Mouse (Mus musculus) C2C12 (cell line): ENCODE measurements around the gene Aox1.

ENCODE experiments used
- CTCF ChIP-seq: IDR thresholded peaks from one replicate; pipeline ENCODE4 v1.5.1; 2011; ENCODE audit not compliant: control insufficient read depth, insufficient read depth, insufficient read length
- FOSL1 ChIP-seq: IDR thresholded peaks from one replicate; pipeline ENCODE4 v1.8.0; 2011; ENCODE audit warnings: mild to moderate bottlenecking, low read length; ENCODE audit not compliant: poor library complexity, insufficient read depth, severe bottlenecking
- MAX ChIP-seq: IDR thresholded peaks from one replicate; pipeline ENCODE4 v1.6.1; 2011; ENCODE audit warnings: mild to moderate bottlenecking, control low read depth
- USF1 ChIP-seq: IDR thresholded peaks from one replicate; pipeline ENCODE4 v1.6.1; 2011; ENCODE audit warnings: low read depth, mild to moderate bottlenecking, control low read depth, moderate library complexity

GRCm38 (mm10) chr1:58111315-58111714, 81.6 kb downstream of the Aox1 start:
- TF ChIP-seq CTCF (no peak), FOSL1 (no peak), USF1 (no peak), MAX (no peak)
